Mouse (Mus musculus) liver, adult 10 weeks (tissue): ENCODE measurements around the gene Olfr341. TPM values are rescaled to one million over a fixed set of nuclear protein-coding genes. Genes with fewer than 3 reads are reported as not detected.

ENCODE experiments used
- polyA plus RNA-seq: library from polyadenylated mRNA; stranded (reverse); fragments of 350-450 nt; fragmentation: Illumina TruSeq; extraction: RNeasy Lipid Tissue Mini Kit (QIAGEN cat#74804); gene quantifications from one replicate; pipeline ENCODE4 v1.2.3, GENCODE M21; 2014; ENCODE audit warnings: low read depth, low replicate concordance

Olfr341 gene
- polyA plus RNA-seq, result not detected

DNA sequence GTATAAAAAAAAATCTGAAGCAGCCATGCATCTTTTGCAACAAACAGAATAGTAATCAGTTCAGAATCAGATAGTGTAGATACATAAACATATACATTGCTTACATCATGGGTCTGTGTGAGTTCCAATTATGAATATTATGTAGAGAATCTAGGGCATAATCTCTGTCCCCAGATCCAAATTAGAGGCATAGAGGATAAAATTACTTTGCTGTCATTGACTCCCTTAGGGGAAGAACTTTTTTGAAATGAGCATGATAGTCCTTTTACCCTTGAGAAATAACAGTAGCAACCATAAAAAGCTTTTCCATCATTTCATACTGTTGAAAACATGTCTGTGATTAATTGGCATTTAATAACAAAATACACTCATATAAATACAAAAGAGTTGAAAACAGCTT lies at the start of gene Olfr341:
TSS of gene Olfr341 (minus strand) at position 101 of the 400 bp plus-strand sequence.

DNA sequence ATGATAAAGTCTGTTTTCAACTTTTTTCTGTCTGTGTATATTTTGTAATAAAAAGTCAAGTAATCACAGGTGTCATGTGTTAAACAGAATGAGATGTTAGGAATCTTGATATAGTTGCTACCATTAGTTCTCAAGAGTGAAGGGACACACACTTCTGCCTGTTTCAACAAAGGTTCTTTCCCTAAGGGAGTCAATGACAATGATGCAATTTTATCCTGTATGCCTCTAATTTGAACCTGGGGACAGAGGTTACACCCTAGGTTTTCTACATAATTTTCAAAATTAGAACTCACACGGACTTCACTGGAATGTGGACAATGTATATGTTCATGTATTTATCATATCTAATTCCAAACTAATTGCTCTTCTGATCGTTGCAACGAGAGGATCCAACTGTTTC lies 42.4 kb upstream of the Olfr341 start, which contains the start of gene Olfr342:
TSS of gene Olfr342 (plus strand) at position 301 of the 400 bp plus-strand sequence.

DNA sequence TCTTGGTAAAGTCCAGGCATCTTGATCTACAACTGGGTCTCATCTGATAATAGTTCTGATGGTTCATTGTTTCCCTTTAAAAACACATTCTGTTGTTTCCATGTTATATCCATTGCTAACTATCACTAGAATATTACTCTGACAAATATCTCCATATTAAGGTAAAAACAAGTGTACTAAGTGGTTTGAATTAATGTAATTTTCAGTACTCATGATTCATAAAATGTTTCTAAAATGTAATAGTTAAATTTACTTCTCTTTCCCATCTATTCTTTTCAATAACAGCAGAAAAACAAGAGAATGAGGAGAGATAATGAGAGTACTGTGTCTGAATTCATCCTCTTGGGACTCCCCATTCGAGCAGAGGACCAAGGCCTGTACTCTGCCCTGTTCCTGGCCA lies 30.0 kb downstream of the Olfr341 start, which contains the start of gene Olfr340:
TSS of gene Olfr340 (plus strand) at position 301 of the 400 bp plus-strand sequence.

Other genes with a start within 250 kb of the Olfr341 start
- not detected for gene Olfr338, start 108.9 kb downstream of the Olfr341 start, polyA plus RNA-seq
- not detected for gene Olfr339, start 63.5 kb downstream of the Olfr341 start, polyA plus RNA-seq
- not detected for gene Olfr340, start 29.9 kb downstream of the Olfr341 start, polyA plus RNA-seq
- gene Olfr342, start 42.5 kb upstream of the Olfr341 start, polyA plus RNA-seq, result not detected
- not detected for gene Olfr344, start 84.2 kb upstream of the Olfr341 start, polyA plus RNA-seq
- gene Olfr345, start 157.6 kb upstream of the Olfr341 start, polyA plus RNA-seq, result not detected
- not detected for gene Olfr346, start 203.3 kb upstream of the Olfr341 start, polyA plus RNA-seq
- gene Olfr347, start 249.4 kb upstream of the Olfr341 start, polyA plus RNA-seq, result not detected